Mouse (Mus musculus): ENCODE results near the gene Ick. TPM values are rescaled to one million over a fixed set of nuclear protein-coding genes. Genes with fewer than 3 reads are reported as not detected.

The Ick gene
- polyA plus RNA-seq, 1 experiment from 2014 or later = 36.2 TPM

DNA sequence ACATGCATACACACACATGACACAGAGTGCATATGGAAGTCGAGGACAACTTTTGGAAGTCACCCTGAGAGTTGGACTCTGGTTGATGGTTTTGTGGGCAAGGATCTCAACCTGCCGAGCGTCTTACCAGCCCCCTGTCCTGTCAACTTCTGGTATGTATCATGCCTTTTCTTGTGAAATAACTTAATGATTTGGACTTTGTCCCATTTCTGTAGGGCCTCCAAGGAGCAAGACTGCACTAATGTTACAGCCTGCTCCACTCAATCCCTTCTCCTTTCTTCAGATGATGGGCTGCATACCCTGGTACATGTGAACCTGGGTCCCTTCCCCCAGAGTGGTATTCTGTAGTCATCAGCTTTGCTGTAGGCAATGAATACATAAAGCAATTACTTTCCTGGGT is 101.1 kb downstream of the Ick start:
- H3K4me3 ChIP-seq = no peak overlapping the region
- no peaks in the 10 kb centered on the region for H3K4me1 ChIP-seq (replicated peaks)
- H3K4me2 ChIP-seq = no peak overlapping the region
- no peaks in the 10 kb centered on the region for H3K36me3 ChIP-seq
- H3K9ac ChIP-seq = no peak overlapping the region
- no peak overlapping the region for H3K27ac ChIP-seq (replicated peaks)
- ATAC-seq (ENCODE audit: low FRiP score, low read depth) = no peak
- WGBS = 93% methylated on average over 3 of the region's 3 CpGs
- H3K27me3 ChIP-seq = no peaks in the 10 kb centered on the region
- no peaks in the 10 kb centered on the region for H3K9me3 ChIP-seq

DNA sequence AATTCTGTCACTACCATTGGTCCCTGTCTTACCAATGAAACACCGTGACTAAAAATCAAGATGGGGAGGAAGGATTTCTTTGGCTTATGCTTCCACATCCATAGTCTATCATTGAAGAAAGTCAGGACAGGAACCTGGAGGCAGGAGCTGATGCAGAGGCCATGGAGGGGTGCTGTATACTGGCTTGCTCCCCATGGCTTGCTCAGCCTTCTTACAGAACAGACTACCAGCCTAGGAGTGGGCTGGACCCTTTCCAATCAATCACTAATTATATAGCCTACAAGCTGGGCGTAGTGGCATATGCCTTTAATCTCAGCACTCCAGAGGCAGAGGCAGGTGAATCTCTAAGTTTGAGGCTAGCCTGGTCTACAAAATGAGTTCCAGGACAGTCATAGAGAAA is 101.8 kb downstream of the Ick start:
- ATAC-seq (ENCODE audit: low FRiP score, low read depth) = no peak
- no peaks in the 10 kb centered on the region for H3K4me1 ChIP-seq (replicated peaks)
- H3K4me3 ChIP-seq = no peak overlapping the region
- no peaks in the 10 kb centered on the region for H3K27me3 ChIP-seq
- 95% methylated on average over 2 of the region's 2 CpGs for WGBS
- no peaks in the 10 kb centered on the region for H3K36me3 ChIP-seq
- no peak overlapping the region for H3K4me2 ChIP-seq
- H3K9me3 ChIP-seq = no peaks in the 10 kb centered on the region
- H3K27ac ChIP-seq (replicated peaks) = no peak overlapping the region
- no peak overlapping the region for H3K9ac ChIP-seq

DNA sequence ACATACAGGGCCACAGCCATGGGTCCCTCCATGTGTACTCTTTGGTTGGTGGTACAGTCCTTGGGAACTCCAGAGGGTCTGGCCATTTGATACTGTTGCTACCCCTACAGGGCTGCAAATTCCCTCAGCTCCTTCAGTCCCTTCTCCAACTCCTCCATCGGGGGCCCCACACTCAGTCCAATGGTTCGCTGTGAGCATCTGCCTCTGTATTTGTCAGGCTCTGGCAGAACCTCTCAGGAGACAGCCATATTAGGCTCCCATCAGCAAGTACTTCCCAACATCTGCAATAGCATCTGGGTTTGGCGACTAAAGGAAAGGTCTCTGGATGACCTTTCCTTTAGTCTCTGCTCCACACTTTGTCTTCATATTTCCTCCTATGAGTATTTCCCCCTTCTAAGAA is 102.5 kb downstream of the Ick start:
- Histone ChIP-seq H3K4me2 (no peak overlapping the region), H3K36me3 (no peaks in the 10 kb centered on the region), H3K4me3 (no peak overlapping the region), H3K27me3 (no peaks in the 10 kb centered on the region), H3K9ac (no peak overlapping the region), H3K27ac (replicated peaks) (no peak overlapping the region), H3K9me3 (no peaks in the 10 kb centered on the region), H3K4me1 (replicated peaks) (no peaks in the 10 kb centered on the region)
- no peak for ATAC-seq (ENCODE audit: low FRiP score, low read depth)
- 93% methylated on average over 3 of the region's 3 CpGs for WGBS

DNA sequence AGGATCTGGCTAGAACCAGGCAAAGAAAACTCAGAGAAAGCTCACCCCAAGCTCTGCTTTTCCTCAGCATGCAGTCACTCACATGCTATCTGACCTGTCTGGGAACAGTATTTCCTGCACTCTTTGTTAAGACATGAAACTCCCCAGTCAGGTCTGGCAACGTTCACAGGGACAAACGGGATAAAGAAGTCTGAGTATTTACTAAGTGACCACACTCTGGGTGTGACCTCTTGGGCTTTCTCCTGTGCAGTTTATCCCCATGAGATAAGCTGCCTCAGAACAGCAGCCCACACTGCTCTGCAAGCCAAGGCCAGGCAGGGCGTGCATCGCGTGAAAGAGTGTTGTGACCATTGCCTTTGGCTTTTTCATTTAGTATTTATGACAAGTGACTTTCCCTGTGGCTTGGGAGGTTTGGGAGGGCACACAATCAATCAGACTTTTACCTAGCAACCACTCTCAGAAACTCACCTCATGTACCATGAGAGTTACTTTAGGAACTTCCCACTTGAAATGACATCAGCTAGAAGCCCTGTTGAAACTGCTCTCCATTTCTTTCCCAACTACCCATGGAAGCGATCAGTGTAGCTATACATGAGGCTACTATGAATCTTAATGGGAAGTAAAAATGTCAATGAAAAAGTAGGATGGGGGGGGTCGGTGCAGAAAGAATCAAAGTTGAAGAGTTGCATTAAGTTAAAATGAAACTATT is 103.5 kb downstream of the Ick start:
- H3K9ac ChIP-seq = no peak overlapping the region
- 87% methylated on average over 7 of the region's 7 CpGs for WGBS
- H3K9me3 ChIP-seq = no peaks in the 10 kb centered on the region
- H3K36me3 ChIP-seq = no peaks in the 10 kb centered on the region
- no peak for ATAC-seq (ENCODE audit: low FRiP score, low read depth)
- no peak overlapping the region for H3K4me2 ChIP-seq
- no peaks in the 10 kb centered on the region for H3K27me3 ChIP-seq
- H3K4me1 ChIP-seq (replicated peaks) = no peaks in the 10 kb centered on the region
- H3K27ac ChIP-seq (replicated peaks) = no peak overlapping the region
- no peak overlapping the region for H3K4me3 ChIP-seq

DNA sequence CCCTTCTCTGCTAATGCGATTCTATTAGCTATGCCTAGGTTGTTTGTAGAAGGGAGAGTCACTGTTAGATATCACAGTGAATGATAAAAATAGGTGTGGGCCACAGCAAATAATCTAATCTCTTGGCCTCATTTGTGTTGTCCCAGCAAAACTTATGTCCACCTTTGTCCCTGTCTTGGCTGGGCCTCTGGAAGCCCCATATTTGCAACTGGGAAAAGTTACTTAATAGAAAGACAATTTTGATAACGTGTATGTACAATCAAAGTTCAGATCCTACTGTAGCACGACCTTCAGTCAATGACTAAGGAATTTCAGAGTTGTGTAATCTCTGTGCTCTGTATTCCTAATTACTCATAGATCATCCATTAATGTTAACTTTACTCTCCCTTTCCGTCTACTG is 108.1 kb downstream of the Ick start:
- no peaks in the 10 kb centered on the region for H3K9me3 ChIP-seq
- no peak overlapping the region for H3K27ac ChIP-seq (replicated peaks)
- H3K4me2 ChIP-seq = no peak overlapping the region
- no peak overlapping the region for H3K9ac ChIP-seq
- no peaks in the 10 kb centered on the region for H3K36me3 ChIP-seq
- 81% methylated on average over 4 of the region's 4 CpGs for WGBS
- no peak overlapping the region for H3K4me3 ChIP-seq
- ATAC-seq (ENCODE audit: low FRiP score, low read depth) = no peak
- H3K4me1 ChIP-seq (replicated peaks) = no peaks in the 10 kb centered on the region
- no peaks in the 10 kb centered on the region for H3K27me3 ChIP-seq

Other genes with a start within 250 kb of the Ick start
- 62.3 and 67.1 TPM in 2 replicates for gene Elovl5, start 191.8 kb upstream of the Ick start, polyA plus RNA-seq (2015; fragmentation: Nextera tagmentation; extraction: Ambion mirVana)
- not detected in 2 replicates for gene Gcm1, start 57.3 kb upstream of the Ick start, polyA plus RNA-seq (2015; fragmentation: Nextera tagmentation; extraction: Ambion mirVana)
- 74.3 and 83.5 TPM in 2 replicates for gene Fbxo9, start 127 bp upstream of the Ick start, polyA plus RNA-seq (2015; fragmentation: Nextera tagmentation; extraction: Ambion mirVana)
- gene Gsta4, start 73.6 kb downstream of the Ick start, polyA plus RNA-seq (2015; fragmentation: Nextera tagmentation; extraction: Ambion mirVana) = 28.5 and 30.1 TPM in 2 replicates
- not detected in 2 replicates for gene Gsta1, start 121.5 kb downstream of the Ick start, polyA plus RNA-seq (2015; fragmentation: Nextera tagmentation; extraction: Ambion mirVana)
- not detected in 2 replicates for gene Gm3776, start 147.9 kb downstream of the Ick start, polyA plus RNA-seq (2015; fragmentation: Nextera tagmentation; extraction: Ambion mirVana)
- not detected in 2 replicates for gene Gm10639, start 180.7 kb downstream of the Ick start, polyA plus RNA-seq (2015; fragmentation: Nextera tagmentation; extraction: Ambion mirVana)
- not detected in 2 replicates for gene Omt2a, start 205.6 kb downstream of the Ick start, polyA plus RNA-seq (2015; fragmentation: Nextera tagmentation; extraction: Ambion mirVana)
- not detected in 2 replicates for gene Omt2b, start 218.4 kb downstream of the Ick start, polyA plus RNA-seq (2015; fragmentation: Nextera tagmentation; extraction: Ambion mirVana)
- gene Gsta2, start 246.6 kb downstream of the Ick start, polyA plus RNA-seq (2015; fragmentation: Nextera tagmentation; extraction: Ambion mirVana) = not detected in 2 replicates

Measured in hindbrain, embryonic 15.5 days (tissue).